Mouse (Mus musculus) bone marrow macrophage, adult 2 months (primary cell): ENCODE results near the gene Ube2c.

ENCODE experiments used
- CTCF ChIP-seq: IDR thresholded peaks from 2 replicates; pipeline ENCODE4 v1.5.1; 2012; ENCODE audit warnings: low read depth, mild to moderate bottlenecking, low read length, moderate library complexity
- POLR2A ChIP-seq: IDR thresholded peaks from 2 replicates; pipeline ENCODE4 v1.6.1; 2012; ENCODE audit warnings: mild to moderate bottlenecking, low read depth, low read length, borderline replicate concordance

DNA sequence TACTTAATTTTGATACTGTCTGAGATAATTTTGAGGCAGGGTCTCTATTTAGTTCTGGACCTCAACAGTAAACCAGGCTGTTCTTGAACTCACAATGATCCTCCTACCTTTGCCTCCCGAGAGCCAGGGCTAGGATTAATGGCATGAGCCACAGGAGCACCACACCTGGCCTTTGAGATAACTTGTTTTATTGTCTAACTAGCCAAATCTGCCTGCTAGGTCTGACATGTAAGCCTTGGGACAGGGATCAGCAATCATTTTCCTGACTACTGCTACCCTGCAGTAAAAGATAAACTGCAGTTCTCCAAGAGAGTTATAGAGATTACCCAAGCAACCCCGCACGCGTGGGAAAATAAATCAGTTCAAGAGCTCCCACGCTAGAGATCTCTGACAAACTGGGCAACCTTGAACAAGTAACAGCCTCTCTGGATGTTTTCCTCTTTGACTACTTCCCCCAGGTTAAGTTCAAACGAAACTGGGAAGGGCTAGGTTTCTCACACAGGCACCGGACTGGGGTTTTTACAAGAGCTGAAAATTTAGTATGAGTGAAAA, 15.2 kb downstream of the Ube2c start:
- TF ChIP-seq CTCF (no peak), POLR2A (no peak)
